Mouse (Mus musculus) heart, postnatal 0 days (tissue): ENCODE results near the gene Celf2.

Source experiments
- CTCF ChIP-seq: IDR thresholded peaks from 2 replicates; pipeline ENCODE4 v1.5.1; 2016; ENCODE audit warnings: antibody characterized with exemption, control low read depth, low read depth
- EP300 ChIP-seq: IDR thresholded peaks from 2 replicates; pipeline ENCODE4 v1.6.1; 2016; ENCODE audit warnings: antibody characterized with exemption, low read depth

- no peak for TF ChIP-seq CTCF
- no peak for TF ChIP-seq EP300
Measured at GRCm38 (mm10) chr2:6743173-6743572, 766.2 kb downstream of the Celf2 start.
